Mouse (Mus musculus) liver, embryonic 15.5 days (tissue): Measurements from ENCODE around the gene Gm826. TPM values are rescaled to one million over a fixed set of nuclear protein-coding genes. Genes with fewer than 3 reads are reported as not detected.

Experiments used
- ATAC-seq: fragments of 200-750 bp; cut with Nextera tagmentation; 2 replicates; pipeline ENCODE4 v1.8.0; 2017; ENCODE audit warnings: moderate number of reproducible peaks, mild to moderate bottlenecking, moderate library complexity; ENCODE audit not compliant: insufficient read depth
- H3K27ac ChIP-seq: fragments of 300-500 bp; sonication (generic); replicated peaks from 2 replicates; pipeline ENCODE4 v1.5.1; 2015; ENCODE audit warnings: mild to moderate bottlenecking, inconsistent platforms
- H3K27me3 ChIP-seq: fragments of 300-500 bp; sonication (generic); 2 replicates; pipeline ENCODE4 v1.6.1; 2015; ENCODE audit warnings: mild to moderate bottlenecking, inconsistent platforms
- H3K36me3 ChIP-seq: fragments of 300-500 bp; sonication (generic); replicated peaks from 2 replicates; pipeline ENCODE4 v1.6.1; 2015; ENCODE audit warnings: moderate library complexity, mild to moderate bottlenecking, inconsistent platforms
- H3K4me1 ChIP-seq: fragments of 300-500 bp; sonication (generic); replicated peaks from 2 replicates; pipeline ENCODE4 v1.6.1; 2015; ENCODE audit warnings: inconsistent platforms
- H3K4me2 ChIP-seq: fragments of 300-500 bp; sonication (generic); 2 replicates; pipeline ENCODE4 v1.6.1; 2015; ENCODE audit warnings: moderate library complexity, mild to moderate bottlenecking, inconsistent platforms
- H3K4me3 ChIP-seq: fragments of 300-500 bp; sonication (generic); replicated peaks from 2 replicates; pipeline ENCODE4 v1.5.1; 2015; ENCODE audit warnings: mild to moderate bottlenecking, inconsistent platforms
- H3K9ac ChIP-seq: fragments of 300-500 bp; sonication (generic); 2 replicates; pipeline ENCODE4 v1.6.1; 2015; ENCODE audit warnings: moderate library complexity, mild to moderate bottlenecking, inconsistent platforms
- H3K9me3 ChIP-seq: fragments of 300-500 bp; sonication (generic); replicated peaks from 2 replicates; pipeline ENCODE4 v1.6.1; 2016; ENCODE audit warnings: inconsistent platforms
- WGBS: fragments of 180-500 bp; shearing (Covaris S2); methylation state at CpG from one replicate; pipeline ENCODE4 v1.1.7; 2015; ENCODE audit warnings: mixed read lengths; ENCODE audit not compliant: insufficient replicate concordance; 5-methylcytosine and 5-hydroxymethylcytosine counted together
- polyA plus RNA-seq: library from polyadenylated mRNA; unstranded; fragments of >200 nt; fragmentation: Nextera tagmentation; extraction: Ambion mirVana; gene quantifications from 2 replicates; pipeline ENCODE4 v1.2.1, GENCODE M21; 2015

Gm826 gene
- polyA plus RNA-seq, 1 experiment from 2014 or later = 5.4 TPM

DNA sequence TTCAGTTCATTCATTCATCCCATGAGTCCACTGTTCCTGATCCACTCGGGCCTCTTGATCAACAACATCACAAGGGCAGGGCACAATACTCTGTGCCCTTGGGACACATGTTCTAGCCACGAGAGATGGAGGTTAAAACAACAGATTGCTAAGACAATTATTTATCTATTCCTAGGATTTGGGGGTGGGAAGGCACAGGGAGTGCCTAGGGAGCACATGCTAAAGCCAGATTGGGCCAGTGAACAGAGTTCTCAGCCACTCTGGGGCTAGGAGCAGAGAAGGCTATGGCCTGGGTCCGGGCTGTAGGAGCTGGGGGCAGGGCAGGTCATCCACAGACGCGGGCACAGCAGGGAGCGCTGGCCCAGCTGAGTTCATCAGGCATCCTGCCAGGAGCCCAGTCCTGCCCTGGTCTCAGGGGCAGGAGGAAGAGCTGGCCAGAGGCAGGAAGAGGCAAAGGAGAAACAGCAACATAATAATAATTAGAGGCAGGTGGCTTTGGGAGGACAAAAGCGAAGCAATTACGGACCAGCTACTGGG is 17.1 kb upstream of the Gm826 start:
- Histone ChIP-seq H3K4me2 (no peak overlapping the region), H3K4me3 (no peak overlapping the region), H3K9ac (no peak overlapping the region), H3K36me3 (no peaks in the 10 kb centered on the region), H3K27me3 (no peaks in the 10 kb centered on the region), H3K9me3 (no peaks in the 10 kb centered on the region), H3K27ac (no peak overlapping the region), H3K4me1 (peaks cover 8% of the 10 kb centered on the region; the same call in 1 of the 2 replicates)
- 42% methylated on average over 8 of the region's 8 CpGs for WGBS
- no peak for ATAC-seq

GRCm38 (mm10) chr2:160349578-160349977 is 15.6 kb upstream of the Gm826 start:
- Histone ChIP-seq H3K4me3 (no peak overlapping the region), H3K27ac (peak overlapping the region; percentile 66), H3K9me3 (no peaks in the 10 kb centered on the region), H3K9ac (no peak overlapping the region), H3K4me2 (no peak overlapping the region), H3K36me3 (no peaks in the 10 kb centered on the region), H3K27me3 (no peaks in the 10 kb centered on the region), H3K4me1 (peaks cover 8% of the 10 kb centered on the region; the same call in 1 of the 2 replicates)
- 50% methylated on average over 4 of the region's 4 CpGs for WGBS
- peak; percentile 82 for ATAC-seq

- no peak overlapping the region for H3K9ac ChIP-seq
- H3K4me3 ChIP-seq = no peak overlapping the region
- 46% methylated on average over 7 of the region's 7 CpGs for WGBS
- H3K36me3 ChIP-seq = no peaks in the 10 kb centered on the region
- no peak for ATAC-seq
- H3K4me1 ChIP-seq = peaks cover 8% of the 10 kb centered on the region; the same call in 1 of the 2 replicates
- H3K9me3 ChIP-seq = no peaks in the 10 kb centered on the region
- H3K4me2 ChIP-seq = no peak overlapping the region
- peak overlapping the region; percentile 66 for H3K27ac ChIP-seq
- no peaks in the 10 kb centered on the region for H3K27me3 ChIP-seq
Measured at GRCm38 (mm10) chr2:160348796-160349195, 14.8 kb upstream of the Gm826 start.

DNA sequence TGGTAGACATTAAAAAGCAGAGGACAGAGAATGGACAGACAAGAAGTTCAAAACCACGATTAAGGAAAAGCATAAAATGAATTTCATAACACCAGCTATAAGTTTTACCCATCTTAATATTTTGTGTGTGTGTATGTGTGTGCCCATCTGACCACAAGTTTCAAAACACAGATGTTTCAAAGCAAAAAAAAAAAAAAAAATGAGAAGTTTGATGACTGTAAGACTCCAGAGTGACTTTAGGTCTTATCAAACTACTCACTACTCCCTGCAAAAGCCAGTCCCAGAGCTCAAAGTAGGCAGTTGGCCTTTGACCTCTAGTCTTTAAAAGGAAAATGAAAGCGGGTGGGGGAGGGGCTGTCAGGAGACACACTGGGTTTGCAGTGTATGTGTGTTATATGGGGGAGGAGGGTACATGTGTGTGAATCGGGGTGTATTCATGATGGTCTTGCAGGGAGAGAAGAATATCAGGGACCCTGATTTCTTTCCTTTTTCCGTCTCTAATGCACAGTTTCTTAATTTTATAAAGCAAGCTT is 14.2 kb upstream of the Gm826 start:
- Histone ChIP-seq H3K4me3 (no peak overlapping the region), H3K4me1 (peaks cover 8% of the 10 kb centered on the region; the same call in 1 of the 2 replicates), H3K27ac (no peak overlapping the region; the same call in 1 of the 2 replicates), H3K4me2 (no peak overlapping the region), H3K9ac (no peak overlapping the region), H3K9me3 (no peaks in the 10 kb centered on the region), H3K36me3 (no peaks in the 10 kb centered on the region), H3K27me3 (no peaks in the 10 kb centered on the region)
- no peak for ATAC-seq
- 43% methylated on average over 4 of the region's 4 CpGs for WGBS

- no peak overlapping the region for H3K4me2 ChIP-seq
- no peak overlapping the region for H3K4me3 ChIP-seq
- H3K9ac ChIP-seq = no peak overlapping the region
- H3K27me3 ChIP-seq = no peaks in the 10 kb centered on the region
- no peaks in the 10 kb centered on the region for H3K36me3 ChIP-seq
- no peaks in the 10 kb centered on the region for H3K9me3 ChIP-seq
- 0 out of 2 replicates have a peak, but pooled peaks cover 5% of the 10 kb centered on the region for H3K4me1 ChIP-seq
- ATAC-seq = no peak
- no peak overlapping the region for H3K27ac ChIP-seq
Measured at GRCm38 (mm10) chr2:160345644-160346043, 11.7 kb upstream of the Gm826 start.

GRCm38 (mm10) chr2:160340121-160340520 is 6.2 kb upstream of the Gm826 start:
- Histone ChIP-seq H3K9me3 (no peaks in the 10 kb centered on the region), H3K36me3 (no peaks in the 10 kb centered on the region), H3K4me3 (no peak overlapping the region), H3K4me2 (no peak overlapping the region), H3K27me3 (no peaks in the 10 kb centered on the region), H3K9ac (no peak overlapping the region), H3K4me1 (no peaks in the 10 kb centered on the region), H3K27ac (no peak overlapping the region)
- ATAC-seq = no peak
- 31% methylated on average over 4 of the region's 4 CpGs for WGBS

DNA sequence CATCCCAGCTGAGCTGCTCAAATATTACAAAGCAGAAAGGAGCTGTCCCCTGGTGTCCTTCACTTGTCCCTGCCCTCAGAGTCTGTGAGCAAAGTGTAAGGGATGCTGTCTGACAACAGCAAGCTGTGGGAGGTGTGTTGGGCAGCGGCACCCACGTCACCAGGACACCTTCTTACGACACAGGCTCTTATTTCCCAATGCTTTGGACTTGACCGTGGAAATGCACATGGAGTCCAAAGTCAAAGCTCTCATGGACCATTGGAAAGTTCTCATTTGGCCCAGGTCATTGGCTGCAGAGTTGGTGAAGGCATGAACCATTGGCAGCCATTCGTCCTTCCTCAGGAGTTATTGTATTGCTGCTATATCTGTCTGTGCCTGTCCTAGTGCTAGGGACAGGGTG is 5.6 kb upstream of the Gm826 start:
- WGBS = 56% methylated on average over 5 of the region's 5 CpGs
- Histone ChIP-seq H3K9ac (no peak overlapping the region), H3K27ac (no peak overlapping the region), H3K4me2 (no peak overlapping the region), H3K4me3 (no peak overlapping the region), H3K9me3 (no peaks in the 10 kb centered on the region), H3K36me3 (no peaks in the 10 kb centered on the region), H3K27me3 (no peaks in the 10 kb centered on the region), H3K4me1 (no peaks in the 10 kb centered on the region)
- ATAC-seq = no peak

DNA sequence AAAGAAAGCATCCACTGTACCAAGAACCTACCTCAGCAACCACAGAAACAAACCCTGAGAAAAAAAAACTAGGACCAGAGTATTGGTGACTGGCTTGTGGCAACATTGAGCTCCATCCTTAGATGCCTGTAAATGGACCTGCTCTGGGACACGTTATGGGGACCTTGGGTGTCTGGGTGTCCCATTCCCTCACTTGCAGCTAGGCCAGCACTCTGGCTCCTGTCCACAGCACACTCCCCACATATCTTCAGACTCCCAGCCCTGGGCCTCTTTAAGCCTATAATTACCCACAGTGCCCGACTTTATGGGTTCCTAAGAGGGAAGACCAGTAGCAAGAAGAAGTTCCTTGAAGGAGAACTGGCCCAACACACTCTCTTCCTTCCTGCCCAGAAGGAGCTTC is 2.1 kb upstream of the Gm826 start:
- no peaks in the 10 kb centered on the region for H3K27me3 ChIP-seq
- WGBS = 19% methylated on average over 2 of the region's 2 CpGs
- no peak overlapping the region for H3K4me2 ChIP-seq
- no peak overlapping the region for H3K4me3 ChIP-seq
- no peak overlapping the region for H3K27ac ChIP-seq
- no peak for ATAC-seq
- no peaks in the 10 kb centered on the region for H3K4me1 ChIP-seq
- no peaks in the 10 kb centered on the region for H3K9me3 ChIP-seq
- no peak overlapping the region for H3K9ac ChIP-seq
- no peaks in the 10 kb centered on the region for H3K36me3 ChIP-seq

- ATAC-seq = no peak
- Histone ChIP-seq H3K27me3 (no peaks in the 10 kb centered on the region), H3K27ac (no peak overlapping the region), H3K4me2 (no peak overlapping the region), H3K36me3 (no peaks in the 10 kb centered on the region), H3K9me3 (no peaks in the 10 kb centered on the region), H3K9ac (no peak overlapping the region), H3K4me3 (no peak overlapping the region), H3K4me1 (no peaks in the 10 kb centered on the region)
- WGBS = 13% methylated on average over 1 of the region's 1 CpGs
Measured at GRCm38 (mm10) chr2:160335043-160335442, 1.1 kb upstream of the Gm826 start.

DNA sequence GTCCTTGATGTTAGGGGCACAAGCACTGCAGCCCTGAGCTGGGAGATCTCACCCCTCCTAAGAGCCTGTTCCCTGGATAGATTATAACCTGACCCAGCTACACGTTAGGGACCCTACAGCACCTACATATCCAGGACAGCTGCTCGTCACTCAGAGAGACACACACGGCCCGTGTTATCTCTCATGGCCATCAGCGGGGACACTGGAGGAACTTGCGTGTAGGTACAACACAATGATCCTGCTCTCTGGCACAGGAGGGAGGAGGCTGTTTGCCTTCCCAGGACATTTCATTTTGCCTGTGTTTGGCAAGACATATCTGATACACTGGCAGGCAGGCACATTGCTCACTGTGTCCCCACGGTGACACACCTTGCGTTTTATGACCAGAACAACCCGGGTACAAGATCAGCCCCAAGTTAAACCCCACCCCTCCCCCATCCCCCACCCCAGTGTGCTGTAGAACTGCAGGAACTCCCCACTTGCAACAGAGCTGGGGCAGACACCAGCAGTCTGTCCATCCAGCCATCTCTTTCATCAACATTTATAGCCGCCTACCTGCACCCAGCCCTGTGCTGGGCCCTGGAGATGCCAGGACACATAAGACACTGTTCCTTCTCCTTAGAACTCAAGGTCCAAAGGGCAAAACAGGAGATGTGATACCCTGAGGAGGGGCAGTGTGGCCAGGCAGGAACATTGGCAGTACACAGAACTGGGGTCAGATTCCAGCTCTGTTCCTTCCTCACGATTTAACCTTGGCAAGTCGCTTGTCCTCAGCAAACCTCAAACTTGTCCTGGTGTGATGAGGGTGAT is 1.2 kb downstream of the Gm826 start:
- H3K27me3 ChIP-seq = no peaks in the 10 kb centered on the region
- no peak for ATAC-seq

DNA sequence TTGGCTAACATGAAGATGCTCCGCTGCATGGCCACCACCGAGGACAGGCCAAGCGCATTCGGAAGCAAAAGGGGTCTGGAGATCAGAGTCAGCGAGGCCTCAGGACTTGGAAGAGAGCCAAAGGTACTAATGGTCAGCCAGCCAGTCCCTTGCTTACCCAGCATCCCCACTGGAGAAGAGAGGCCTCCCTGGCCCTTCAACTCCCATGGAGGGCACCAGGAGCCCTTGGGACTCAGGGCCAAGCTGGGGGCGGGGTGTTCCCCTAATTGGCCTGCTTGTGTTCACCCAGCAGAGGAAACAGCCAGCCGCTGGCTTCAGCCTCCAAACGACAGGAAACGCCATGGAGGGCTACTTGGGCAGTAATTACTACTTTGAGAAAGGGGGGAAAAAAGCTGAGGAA is 5.1 kb downstream of the Gm826 start:
- ATAC-seq = no peak
- Histone ChIP-seq H3K9ac (no peak overlapping the region), H3K4me2 (no peak overlapping the region), H3K36me3 (no peaks in the 10 kb centered on the region), H3K27ac (no peak overlapping the region), H3K27me3 (no peaks in the 10 kb centered on the region), H3K4me1 (peaks cover 15% of the 10 kb centered on the region), H3K9me3 (no peaks in the 10 kb centered on the region), H3K4me3 (no peak overlapping the region)
- 46% methylated on average over 9 of the region's 9 CpGs for WGBS

More for the DNA sequence above, 1.2 kb downstream of the Gm826 start:
- Histone ChIP-seq H3K9me3 (no peaks in the 10 kb centered on the region), H3K36me3 (no peaks in the 10 kb centered on the region), H3K4me2 (no peak overlapping the region), H3K27ac (no peak overlapping the region), H3K4me3 (no peak overlapping the region), H3K4me1 (peaks cover 8% of the 10 kb centered on the region), H3K9ac (no peak overlapping the region)
- WGBS = 56% methylated on average over 12 of the region's 12 CpGs
